In genomic region chr3:97682159-97682502, GRCm38 (mm10) we compare ENCODE assay signal across 8 mouse cellular contexts. TPM values are rescaled to one million over a fixed set of nuclear protein-coding genes. Genes with fewer than 3 reads are reported as not detected.
DNase-seq lines count a peak whose midpoint lies in the region; ATAC-seq and TF ChIP-seq lines count a peak whose summit lies in the region.

No protein-coding gene starts in this region.

- no peaks in the 10 kb centered on the region for H3K9me3 ChIP-seq in kidney, postnatal 0 days (replicated peaks; ENCODE audit: low read length)
- no peaks in the 10 kb centered on the region for H3K9me3 ChIP-seq in embryonic facial prominence, embryonic 13.5 days
- H3K9me3 ChIP-seq in hindbrain, postnatal 0 days (ENCODE audit: low read length): no peaks in the 10 kb centered on the region
- H3K9me3 ChIP-seq in midbrain, embryonic 16.5 days (replicated peaks; ENCODE audit: control insufficient read depth, low read length, poor library complexity, severe bottlenecking): no peaks in the 10 kb centered on the region

- peaks cover 5% of the 10 kb centered on the region; the same call in 1 of the 2 replicates for H3K4me1 ChIP-seq in kidney, postnatal 0 days (replicated peaks; ENCODE audit: insufficient read depth, low read length)
- peaks cover 20% of the 10 kb centered on the region for H3K4me1 ChIP-seq in embryonic facial prominence, embryonic 13.5 days
- no peaks in the 10 kb centered on the region for H3K4me1 ChIP-seq in hindbrain, postnatal 0 days (ENCODE audit: insufficient read depth, low read length)
- peaks cover 6% of the 10 kb centered on the region for H3K4me1 ChIP-seq in midbrain, embryonic 16.5 days (ENCODE audit: control insufficient read depth, insufficient read depth, low read length)

- no peaks in the 10 kb centered on the region for H3K36me3 ChIP-seq in kidney, postnatal 0 days (ENCODE audit: insufficient read depth, low read length)
- H3K36me3 ChIP-seq in embryonic facial prominence, embryonic 13.5 days: no peaks in the 10 kb centered on the region
- no peaks in the 10 kb centered on the region for H3K36me3 ChIP-seq in hindbrain, postnatal 0 days (ENCODE audit: insufficient read depth, low read length)
- no peaks in the 10 kb centered on the region for H3K36me3 ChIP-seq in midbrain, embryonic 16.5 days (ENCODE audit: control insufficient read depth, insufficient read depth, low read length)

- WGBS in kidney, postnatal 0 days: 7% methylated on average over 11 of the region's 11 CpGs
- WGBS in embryonic facial prominence, embryonic 13.5 days: 2% methylated on average over 11 of the region's 11 CpGs
- WGBS in hindbrain, postnatal 0 days: 2% methylated on average over 11 of the region's 11 CpGs
- WGBS in midbrain, embryonic 16.5 days: 3% methylated on average over 11 of the region's 11 CpGs

- no peak overlapping the region for H3K27ac ChIP-seq in kidney, postnatal 0 days
- H3K27ac ChIP-seq in embryonic facial prominence, embryonic 13.5 days: no peak overlapping the region
- H3K27ac ChIP-seq in hindbrain, postnatal 0 days: no peak overlapping the region
- H3K27ac ChIP-seq in midbrain, embryonic 16.5 days (ENCODE audit: low read length): no peak overlapping the region

- TF ChIP-seq CTCF in kidney, postnatal 0 days (IDR thresholded peaks at IDR 0.05; ENCODE audit: low read depth): no peak
- no peak for TF ChIP-seq CTCF in hindbrain, postnatal 0 days (IDR thresholded peaks at IDR 0.05; ENCODE audit: low read depth)

- H3K27me3 ChIP-seq in kidney, postnatal 0 days (ENCODE audit: insufficient read depth, low read length): no peaks in the 10 kb centered on the region
- H3K27me3 ChIP-seq in embryonic facial prominence, embryonic 13.5 days: peaks cover 25% of the 10 kb centered on the region
- no peaks in the 10 kb centered on the region for H3K27me3 ChIP-seq in hindbrain, postnatal 0 days (ENCODE audit: insufficient read depth, low read length)
- peaks cover 4% of the 10 kb centered on the region for H3K27me3 ChIP-seq in midbrain, embryonic 16.5 days (ENCODE audit: control insufficient read depth, insufficient read depth, low read depth, low read length)

- no peak overlapping the region for H3K9ac ChIP-seq in kidney, postnatal 0 days (ENCODE audit: low read depth, low read length)
- H3K9ac ChIP-seq in embryonic facial prominence, embryonic 13.5 days: peak overlapping the region; percentile 69; the same call in 1 of the 2 replicates
- no peak overlapping the region for H3K9ac ChIP-seq in hindbrain, postnatal 0 days (replicated peaks; ENCODE audit: low read length)
- H3K9ac ChIP-seq in midbrain, embryonic 16.5 days (ENCODE audit: low read depth, low read length): peak overlapping the region; percentile 63; the same call in 1 of the 2 replicates

- no peak for DNase-seq in kidney, postnatal 0 days (ENCODE audit: low spot score)
- no peak for DNase-seq in kidney, postnatal 4 days
- DNase-seq in hindbrain, postnatal 0 days (ENCODE audit: low spot score): no peak
- DNase-seq in adipocyte (ENCODE audit: low spot score): no peak
- DNase-seq in urinary bladder, postnatal 14 days (ENCODE audit: low spot score): no peak
- DNase-seq in gastrocnemius, adult 8-10 months (ENCODE audit: low spot score in 2 of 2): no peak

- H3K4me2 ChIP-seq in kidney, postnatal 0 days (ENCODE audit: low read length): peak overlapping the region; percentile 81
- H3K4me2 ChIP-seq in embryonic facial prominence, embryonic 13.5 days: peak overlapping the region; percentile 83
- peak overlapping the region; percentile 65 for H3K4me2 ChIP-seq in hindbrain, postnatal 0 days (ENCODE audit: low read depth, low read length)
- H3K4me2 ChIP-seq in midbrain, embryonic 16.5 days (ENCODE audit: low read length): peak overlapping the region; percentile 79

- peak overlapping the region; percentile 35 for H3K4me3 ChIP-seq in kidney, postnatal 0 days (replicated peaks; ENCODE audit: low read depth, low read length)
- H3K4me3 ChIP-seq in embryonic facial prominence, embryonic 13.5 days: peak overlapping the region; percentile 46
- peak overlapping the region; percentile 36 for H3K4me3 ChIP-seq in hindbrain, postnatal 0 days (ENCODE audit: low read length)
- H3K4me3 ChIP-seq in midbrain, embryonic 16.5 days (ENCODE audit: low read depth, low read length): peak overlapping the region; percentile 42

- no peak for ATAC-seq in kidney, postnatal 0 days (replicated peaks; ENCODE audit: low FRiP score, low read depth)
- ATAC-seq in embryonic facial prominence, embryonic 13.5 days (ENCODE audit: insufficient number of reproducible peaks, insufficient read depth, low FRiP score, low TSS enrichment, low read depth): 0 out of 2 replicates have a peak, but pooled peaks have one; percentile 11
- no peak for ATAC-seq in hindbrain, postnatal 0 days
- no peak for ATAC-seq in midbrain, embryonic 16.5 days

RNA-seq across cellular contexts. Expression of gene Gm17651, which starts 7.6 kb away (rescaled TPM):
- polyA plus RNA-seq in kidney, postnatal 0 days (2015; fragmentation: Nextera tagmentation; extraction: Ambion mirVana): not detected in 2 replicates
- not detected in 2 replicates for polyA plus RNA-seq in embryonic facial prominence, embryonic 13.5 days (2015; fragmentation: Nextera tagmentation; extraction: Ambion mirVana)
- total RNA-seq in hindbrain, postnatal 0 days (2014; rRNA removed): not detected in 2 replicates
- polyA plus RNA-seq in hindbrain, postnatal 0 days (2015; fragmentation: Nextera tagmentation; extraction: Ambion mirVana): not detected in 2 replicates
- not detected in 2 replicates for polyA plus RNA-seq in midbrain, embryonic 16.5 days (2015; fragmentation: Nextera tagmentation; extraction: Ambion mirVana)
- not detected for total RNA-seq in gastrocnemius, adult 8-10 months (2022)

RNA-seq across cellular contexts. Expression of gene Prkab2, which starts 24.1 kb away (rescaled TPM):
- polyA plus RNA-seq in kidney, postnatal 0 days (2015; fragmentation: Nextera tagmentation; extraction: Ambion mirVana): 4.1 and 4.7 TPM in 2 replicates
- 6.7 and 7.0 TPM in 2 replicates for polyA plus RNA-seq in embryonic facial prominence, embryonic 13.5 days (2015; fragmentation: Nextera tagmentation; extraction: Ambion mirVana)
- 21.6 and 22.0 TPM in 2 replicates for total RNA-seq in hindbrain, postnatal 0 days (2014; rRNA removed)
- polyA plus RNA-seq in hindbrain, postnatal 0 days (2015; fragmentation: Nextera tagmentation; extraction: Ambion mirVana): 15.9 and 16.1 TPM in 2 replicates
- 14.7 and 16.9 TPM in 2 replicates for polyA plus RNA-seq in midbrain, embryonic 16.5 days (2015; fragmentation: Nextera tagmentation; extraction: Ambion mirVana)
- 100 to 1,000 TPM; 206 to 278 (median 246) TPM for total RNA-seq in gastrocnemius, adult 8-10 months (2022)

RNA-seq across cellular contexts. Expression of gene Fmo5, which starts 53.5 kb away (rescaled TPM):
- 9.1 and 12.6 TPM in 2 replicates for polyA plus RNA-seq in kidney, postnatal 0 days (2015; fragmentation: Nextera tagmentation; extraction: Ambion mirVana)
- 2.1 and 3.1 TPM in 2 replicates for polyA plus RNA-seq in embryonic facial prominence, embryonic 13.5 days (2015; fragmentation: Nextera tagmentation; extraction: Ambion mirVana)
- 0.68 and 0.84 TPM in 2 replicates for total RNA-seq in hindbrain, postnatal 0 days (2014; rRNA removed)
- 0.88 and 1.3 TPM in 2 replicates for polyA plus RNA-seq in hindbrain, postnatal 0 days (2015; fragmentation: Nextera tagmentation; extraction: Ambion mirVana)
- 0.46 and 0.70 TPM in 2 replicates for polyA plus RNA-seq in midbrain, embryonic 16.5 days (2015; fragmentation: Nextera tagmentation; extraction: Ambion mirVana)
- 1 to 10 TPM; 5.9 to 7.6 (median 7.5) TPM for total RNA-seq in gastrocnemius, adult 8-10 months (2022)

Comparison
In these comparisons a context has a peak if more than half of its experiments do, and no peak if none do; other contexts are left out.
1. H3K9ac ChIP-seq: peak in embryonic facial prominence, embryonic 13.5 days (single experiment) and midbrain, embryonic 16.5 days (single experiment); none in kidney, postnatal 0 days (single experiment) and hindbrain, postnatal 0 days (single experiment).
2. Peak in every context shown above with its lines, with median percentiles within 50 percentile points of each other: H3K4me2 ChIP-seq and H3K4me3 ChIP-seq.